Mouse (Mus musculus) myocyte (in vitro differentiated cells): ENCODE measurements around the gene Ttc3.

Source experiments
- CEBPB ChIP-seq: IDR thresholded peaks from 2 replicates; pipeline ENCODE4 v1.6.1; 2011; ENCODE audit warnings: mild to moderate bottlenecking, moderate library complexity; ENCODE audit not compliant: poor library complexity, insufficient read depth, severe bottlenecking
- E2F4 ChIP-seq: IDR thresholded peaks from one replicate; pipeline ENCODE4 v1.6.1; 2011; ENCODE audit warnings: mild to moderate bottlenecking, control low read depth, moderate library complexity; ENCODE audit not compliant: insufficient read depth
- MYOG ChIP-seq, 3 experiments: IDR thresholded peaks; one replicate each; pipeline ENCODE4 v1.6.1; 2011; ENCODE audit warnings: control low read depth in 2 of 3, low read depth in 2 of 3, mild to moderate bottlenecking in 2 of 3; ENCODE audit not compliant: insufficient read length in 2 of 3, control insufficient read depth in 1 of 3, insufficient read depth in 1 of 3
- POLR2A ChIP-seq: IDR thresholded peaks from one replicate; pipeline ENCODE4 v1.6.1; 2011; ENCODE audit warnings: low read depth, mild to moderate bottlenecking, control low read depth, moderate library complexity; ENCODE audit not compliant: insufficient read length
- POLR2AphosphoS2 ChIP-seq: IDR thresholded peaks from one replicate; pipeline ENCODE4 v1.6.1; 2011; ENCODE audit warnings: low read depth, control low read depth; ENCODE audit not compliant: insufficient read length
- TCF12 ChIP-seq: IDR thresholded peaks from one replicate; pipeline ENCODE4 v1.6.1; 2011; ENCODE audit warnings: mild to moderate bottlenecking, control low read depth; ENCODE audit not compliant: poor library complexity, insufficient read depth, severe bottlenecking
- USF1 ChIP-seq: IDR thresholded peaks from one replicate; pipeline ENCODE4 v1.6.1; 2011; ENCODE audit warnings: low read depth, mild to moderate bottlenecking, control low read depth, moderate library complexity

- TF ChIP-seq CEBPB (no peak), POLR2A (no peak), MYOG (IDR thresholded peaks at IDR 0.05; ENCODE audit: control insufficient read depth in 1 of 3, insufficient read depth in 1 of 3, insufficient read length in 2 of 3, low read depth in 2 of 3) (no peak), POLR2AphosphoS2 (no peak), USF1 (no peak), E2F4 (no peak), TCF12 (no peak)
These were observed 79.2 kb downstream of the Ttc3 start for GRCm38 (mm10) chr16:94449632-94450031.
